Mouse (Mus musculus): ENCODE results near the gene Nucb1. TPM values are rescaled to one million over a fixed set of nuclear protein-coding genes. Genes with fewer than 3 reads are reported as not detected.
A peak's percentile ranks its signal among the peaks of the same experiment; 100 is the strongest.
"Not testable (repeated sequence)": the region's sequence is repeated elsewhere in the genome, so short reads cannot be mapped to it uniquely, and the experiment has no call there.

Gene Nucb1
- polyA plus RNA-seq, 1 experiment = 66.6 TPM

DNA sequence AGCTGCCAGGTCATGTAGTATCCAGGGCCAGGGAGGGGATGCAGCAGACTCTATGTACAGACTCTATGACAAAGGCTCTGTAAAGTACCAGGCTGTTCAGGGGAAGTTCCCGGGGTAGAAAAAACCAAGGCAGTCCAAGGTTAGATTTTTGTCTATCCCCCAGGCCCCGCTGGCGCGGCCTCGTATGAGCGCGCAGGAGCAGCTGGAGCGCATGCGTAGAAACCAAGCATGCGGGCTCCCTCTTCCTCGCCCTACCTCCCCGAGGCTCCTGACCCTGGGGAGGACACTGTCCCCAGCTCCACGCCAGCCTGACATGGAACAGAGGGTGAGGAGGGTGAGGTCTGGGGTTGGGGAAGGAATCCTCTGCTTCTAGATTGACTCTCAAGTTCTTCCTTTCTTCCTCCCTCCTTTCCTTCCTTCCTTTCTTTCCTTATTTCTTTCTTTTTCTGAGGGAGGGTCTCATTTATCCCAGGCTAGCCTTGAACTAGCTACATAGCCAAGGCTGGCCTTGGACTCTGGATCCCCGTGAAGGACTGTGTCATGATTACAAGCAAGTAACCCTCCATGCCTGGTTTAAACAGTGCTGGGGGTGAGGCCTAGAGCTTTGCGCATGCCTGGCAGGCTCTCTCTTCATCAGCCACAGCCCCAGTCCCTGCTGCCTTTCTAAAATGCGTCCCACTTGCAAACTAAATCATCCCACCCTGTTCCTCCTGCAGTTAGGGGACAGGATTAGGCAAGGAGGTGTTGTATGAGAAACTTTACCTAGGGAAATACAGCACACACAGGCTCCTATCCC lies 39.6 kb upstream of the Nucb1 start:
- H3K9me3 ChIP-seq (ENCODE audit: control insufficient read depth, low read length) = no peaks in the 10 kb centered on the region
- TF ChIP-seq TAL1 (IDR thresholded peaks at IDR 0.05; ENCODE audit: low read length) = no peak
- 0 out of 2 replicates have a peak, but pooled peaks cover 3% of the 10 kb centered on the region for H3K27me3 ChIP-seq (ENCODE audit: control insufficient read depth)
- no peak overlapping the region for H3K4me3 ChIP-seq (replicated peaks)
- H3K4me1 ChIP-seq (ENCODE audit: control insufficient read depth) = peaks cover 5% of the 10 kb centered on the region
- no peaks in the 10 kb centered on the region for H3K36me3 ChIP-seq (ENCODE audit: control insufficient read depth)

DNA sequence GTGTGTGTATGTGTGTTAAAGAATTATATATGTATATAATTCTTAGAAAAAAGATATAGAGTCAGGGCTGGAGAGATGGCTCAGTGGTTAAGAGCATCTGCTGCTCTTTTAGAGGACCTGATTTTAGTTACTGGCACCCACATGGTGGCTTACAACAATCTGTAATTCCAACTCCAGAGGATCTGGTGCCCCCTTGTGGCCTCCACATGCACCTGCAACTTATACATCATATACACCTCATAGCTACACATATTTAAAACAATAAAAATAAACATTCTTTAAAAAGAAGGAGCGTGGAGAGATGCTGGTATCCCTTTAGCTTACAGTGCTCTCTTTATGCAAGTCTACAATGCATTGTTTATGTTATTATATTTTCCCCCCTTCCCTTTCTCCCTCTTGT lies 34.3 kb upstream of the Nucb1 start:
- Histone ChIP-seq H3K9me3 (ENCODE audit: control insufficient read depth, low read length) (peaks cover 8% of the 10 kb centered on the region), H3K4me3 (replicated peaks) (no peak overlapping the region), H3K36me3 (ENCODE audit: control insufficient read depth) (no peaks in the 10 kb centered on the region), H3K27me3 (ENCODE audit: control insufficient read depth) (peaks cover 17% of the 10 kb centered on the region), H3K4me1 (ENCODE audit: control insufficient read depth) (no peaks in the 10 kb centered on the region)
- no peak for TF ChIP-seq TAL1 (IDR thresholded peaks at IDR 0.05; ENCODE audit: low read length)
- TF ChIP-seq GATA1 (IDR thresholded peaks at IDR 0.05; ENCODE audit: low read length) = no peak

GRCm38 (mm10) chr7:45540213-45540612 lies 30.0 kb upstream of the Nucb1 start:
- no peaks in the 10 kb centered on the region for H3K36me3 ChIP-seq (ENCODE audit: control insufficient read depth)
- peaks cover 36% of the 10 kb centered on the region for H3K27me3 ChIP-seq (ENCODE audit: control insufficient read depth)

GRCm38 (mm10) chr7:45539095-45539494 lies 28.9 kb upstream of the Nucb1 start:
- Histone ChIP-seq H3K9me3 (ENCODE audit: control insufficient read depth, low read length) (peaks cover 3% of the 10 kb centered on the region; the same call in 1 of the 2 replicates), H3K4me3 (replicated peaks) (no peak overlapping the region), H3K27me3 (ENCODE audit: control insufficient read depth) (peaks cover 36% of the 10 kb centered on the region), H3K4me1 (ENCODE audit: control insufficient read depth) (peaks cover 5% of the 10 kb centered on the region), H3K36me3 (ENCODE audit: control insufficient read depth) (no peaks in the 10 kb centered on the region)
- TF ChIP-seq TAL1 (IDR thresholded peaks at IDR 0.05; ENCODE audit: low read length) = no peak
- no peak for TF ChIP-seq GATA1 (IDR thresholded peaks at IDR 0.05; ENCODE audit: low read length)

More at GRCm38 (mm10) chr7:45540213-45540612, 30.0 kb upstream of the Nucb1 start:
- peaks cover 5% of the 10 kb centered on the region for H3K4me1 ChIP-seq (ENCODE audit: control insufficient read depth)
- TF ChIP-seq TAL1 (IDR thresholded peaks at IDR 0.05; ENCODE audit: low read length) (no peak), GATA1 (IDR thresholded peaks at IDR 0.05; ENCODE audit: low read length) (no peak)
- peaks cover 8% of the 10 kb centered on the region for H3K9me3 ChIP-seq (ENCODE audit: control insufficient read depth, low read length)
- H3K4me3 ChIP-seq (replicated peaks) = no peak overlapping the region

GRCm38 (mm10) chr7:45538163-45539041 lies 28.2 kb upstream of the Nucb1 start:
- Histone ChIP-seq H3K9me3 (ENCODE audit: control insufficient read depth, low read length) (no peaks in the 10 kb centered on the region), H3K36me3 (ENCODE audit: control insufficient read depth) (no peaks in the 10 kb centered on the region), H3K4me1 (ENCODE audit: control insufficient read depth) (peaks cover 5% of the 10 kb centered on the region), H3K27me3 (ENCODE audit: control insufficient read depth) (peaks cover 32% of the 10 kb centered on the region), H3K4me3 (replicated peaks) (peak overlapping the region; percentile 45)
- TF ChIP-seq TAL1 (IDR thresholded peaks at IDR 0.05; ENCODE audit: low read length) = no peak

GRCm38 (mm10) chr7:45537602-45538001 lies 27.4 kb upstream of the Nucb1 start:
- no peaks in the 10 kb centered on the region for H3K36me3 ChIP-seq (ENCODE audit: control insufficient read depth)
- no peak for TF ChIP-seq GATA1 (IDR thresholded peaks at IDR 0.05; ENCODE audit: low read length)
- no peak for TF ChIP-seq TAL1 (IDR thresholded peaks at IDR 0.05; ENCODE audit: low read length)
- H3K4me1 ChIP-seq (ENCODE audit: control insufficient read depth) = peaks cover 5% of the 10 kb centered on the region
- peaks cover 32% of the 10 kb centered on the region for H3K27me3 ChIP-seq (ENCODE audit: control insufficient read depth)
- H3K4me3 ChIP-seq (replicated peaks) = no peak overlapping the region
- no peaks in the 10 kb centered on the region for H3K9me3 ChIP-seq (ENCODE audit: control insufficient read depth, low read length)

DNA sequence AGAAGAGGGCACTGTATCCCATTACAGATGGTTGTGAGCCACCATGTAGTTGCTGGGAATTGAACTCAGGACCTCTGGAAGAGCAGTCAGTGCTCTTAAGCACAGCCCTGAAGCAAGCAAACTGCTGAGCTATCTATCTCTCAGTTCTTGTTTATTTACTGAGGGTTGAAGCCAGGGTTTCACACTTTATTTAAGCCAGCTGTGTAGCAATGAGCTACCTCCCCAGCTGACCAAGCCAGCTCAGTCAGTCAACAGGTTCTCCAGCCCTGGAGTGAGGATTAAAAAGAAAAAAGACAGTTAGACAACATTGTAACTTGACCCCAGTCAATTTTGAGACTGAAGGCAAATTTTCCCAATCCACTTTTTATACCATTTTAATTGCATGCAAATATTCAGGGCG lies 25.5 kb upstream of the Nucb1 start:
- TF ChIP-seq GATA1 (IDR thresholded peaks at IDR 0.05; ENCODE audit: low read length) (no peak), TAL1 (IDR thresholded peaks at IDR 0.05; ENCODE audit: low read length) (no peak)
- H3K4me1 ChIP-seq (ENCODE audit: control insufficient read depth) = peaks cover 5% of the 10 kb centered on the region
- no peaks in the 10 kb centered on the region for H3K36me3 ChIP-seq (ENCODE audit: control insufficient read depth)
- H3K27me3 ChIP-seq (ENCODE audit: control insufficient read depth) = peaks cover 41% of the 10 kb centered on the region
- no peak overlapping the region for H3K4me3 ChIP-seq (replicated peaks)
- H3K9me3 ChIP-seq (ENCODE audit: control insufficient read depth, low read length) = no peaks in the 10 kb centered on the region

DNA sequence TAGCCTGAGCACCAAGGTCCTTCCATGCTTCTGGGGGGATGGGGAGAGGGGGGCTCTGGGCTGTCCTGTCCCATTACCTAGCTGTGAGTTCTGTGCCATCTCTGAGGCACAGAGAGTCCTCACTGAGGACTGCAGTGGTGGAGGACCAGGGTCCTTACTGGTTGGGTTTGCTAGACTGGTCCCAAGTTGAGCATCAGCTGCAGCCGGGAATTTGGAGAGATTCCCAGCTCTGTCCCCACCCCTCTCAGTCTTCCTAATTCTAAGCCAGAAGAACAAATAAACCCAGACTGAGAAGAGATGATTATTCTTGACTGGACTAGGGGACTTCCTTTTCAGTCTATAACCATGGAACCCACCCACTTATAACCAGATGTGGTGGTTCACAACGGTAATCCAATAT lies 20.4 kb upstream of the Nucb1 start:
- H3K36me3 ChIP-seq (ENCODE audit: control insufficient read depth) = peaks cover 3% of the 10 kb centered on the region
- no peak overlapping the region for H3K4me3 ChIP-seq (replicated peaks)
- no peaks in the 10 kb centered on the region for H3K9me3 ChIP-seq (ENCODE audit: control insufficient read depth, low read length)
- peaks cover 18% of the 10 kb centered on the region for H3K4me1 ChIP-seq (ENCODE audit: control insufficient read depth)
- H3K27me3 ChIP-seq (ENCODE audit: control insufficient read depth) = peaks cover 34% of the 10 kb centered on the region
- TF ChIP-seq GATA1 (IDR thresholded peaks at IDR 0.05; ENCODE audit: low read length) (no peak), TAL1 (IDR thresholded peaks at IDR 0.05; ENCODE audit: low read length) (no peak)

DNA sequence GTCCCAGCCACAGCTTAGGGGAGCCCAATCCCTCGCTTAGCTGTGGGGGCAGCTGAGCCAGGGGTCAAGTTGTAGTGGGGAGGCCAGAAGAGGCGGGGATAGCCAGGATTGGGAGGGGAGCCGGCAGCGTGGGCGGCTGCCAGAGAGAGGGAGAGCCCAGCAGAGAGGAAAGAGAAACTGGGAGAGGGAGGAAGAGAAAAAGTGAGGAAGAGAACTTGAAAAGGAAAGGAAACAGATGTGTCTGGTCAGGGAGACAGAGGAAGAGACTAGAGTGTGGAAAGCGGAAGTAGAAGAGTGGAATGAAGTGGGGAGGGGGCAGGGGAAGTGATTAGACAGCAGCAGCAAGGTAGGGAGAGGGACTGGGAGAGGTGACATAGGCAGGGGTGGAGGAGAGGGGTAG lies 19.3 kb upstream of the Nucb1 start:
- peaks cover 34% of the 10 kb centered on the region for H3K27me3 ChIP-seq (ENCODE audit: control insufficient read depth)
- no peak overlapping the region for H3K4me3 ChIP-seq (replicated peaks)
- no peak for TF ChIP-seq TAL1 (IDR thresholded peaks at IDR 0.05; ENCODE audit: low read length)
- H3K36me3 ChIP-seq (ENCODE audit: control insufficient read depth) = peaks cover 15% of the 10 kb centered on the region
- H3K4me1 ChIP-seq (ENCODE audit: control insufficient read depth) = peaks cover 18% of the 10 kb centered on the region
- H3K9me3 ChIP-seq (ENCODE audit: control insufficient read depth, low read length) = peaks cover under 1% of the 10 kb centered on the region; the same call in 1 of the 2 replicates

- H3K9me3 ChIP-seq (ENCODE audit: control insufficient read depth, low read length) = not testable (repeated sequence)
- H3K4me1 ChIP-seq (ENCODE audit: control insufficient read depth) = peaks cover 26% of the 10 kb centered on the region
- peaks cover 34% of the 10 kb centered on the region for H3K27me3 ChIP-seq (ENCODE audit: control insufficient read depth)
- H3K36me3 ChIP-seq (ENCODE audit: control insufficient read depth) = peaks cover 38% of the 10 kb centered on the region
- peak overlapping the region; percentile 87 for H3K4me3 ChIP-seq (replicated peaks)
These were observed 17.0 kb upstream of the Nucb1 start for GRCm38 (mm10) chr7:45527169-45527568.

All from erythroblast, embryonic 14.5 days (primary cell).